Mouse (Mus musculus): Measurements from ENCODE around the gene Slc30a5. TPM values are rescaled to one million over a fixed set of nuclear protein-coding genes. Genes with fewer than 3 reads are reported as not detected.

The Slc30a5 gene
- 10 to 100 TPM; 39.4 to 46.8 TPM for total RNA-seq (2023)

GRCm38 (mm10) chr13:100832741-100833639, at the start of gene Slc30a5:
TSS of gene Slc30a5 (minus strand) at chr13:100833427.

GRCm38 (mm10) chr13:100786414-100786867, 46.8 kb downstream of the Slc30a5 start, which contains the start of gene Ccnb1:
TSS of gene Ccnb1 (minus strand) at chr13:100786570.

DNA sequence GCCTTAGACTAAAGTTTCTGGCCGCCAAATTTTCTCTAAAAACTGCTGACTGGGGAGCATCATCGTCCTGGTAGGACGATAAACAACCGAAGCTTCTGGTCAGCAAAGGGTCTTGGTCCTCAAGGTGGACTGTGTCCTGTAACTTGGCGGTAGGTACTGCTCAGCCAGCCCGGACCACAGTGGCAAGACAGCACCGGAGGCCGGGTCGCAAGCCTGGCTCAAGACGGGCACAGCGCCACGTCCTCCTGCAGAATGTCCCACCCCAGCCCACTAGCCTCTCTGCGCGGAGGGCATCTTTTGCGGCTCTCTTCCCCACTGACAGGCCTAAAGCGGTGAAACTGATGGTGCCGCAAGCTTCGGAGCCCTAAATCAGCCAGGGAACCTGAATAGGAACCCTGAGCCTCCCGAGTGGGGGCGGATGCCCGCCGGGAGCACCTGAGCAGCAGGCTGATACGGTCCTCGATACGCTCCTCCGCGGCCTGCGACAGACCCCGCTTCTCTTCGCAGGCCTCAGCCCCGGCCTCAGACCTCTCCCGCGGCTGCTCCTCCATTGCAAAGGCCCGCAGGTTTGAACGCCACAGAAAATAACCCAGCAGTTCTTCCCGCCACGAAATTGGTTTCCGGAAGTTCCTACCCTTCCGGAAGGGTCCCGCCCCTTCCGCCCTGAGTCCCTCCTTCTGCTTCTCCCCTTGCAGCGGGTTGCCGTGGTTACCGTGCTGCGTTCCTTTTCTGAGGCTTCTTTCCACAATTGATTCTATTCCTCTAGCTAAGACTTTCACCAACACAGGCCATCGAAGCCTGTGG, 57.8 kb downstream of the Slc30a5 start, which contains the start of gene Cenph:
Gene Cenph (minus strand): TSS at position 648 of the 804 bp plus-strand sequence.

Other genes with a start within 250 kb of the Slc30a5 start
- gene Marveld2, start 216.5 kb downstream of the Slc30a5 start, total RNA-seq (2023): 1 to 10 TPM; 1.5 to 2.3 TPM
- 10 to 100 TPM; 57.4 to 71.9 TPM for gene Ak6, start 182.4 kb downstream of the Slc30a5 start, total RNA-seq (2023)
- 10 to 100 TPM; 19.4 to 19.9 TPM for gene Rad17, start 182.4 kb downstream of the Slc30a5 start, total RNA-seq (2023)
- 10 to 100 TPM; 17.6 to 19.0 TPM for gene Taf9, start 181.8 kb downstream of the Slc30a5 start, total RNA-seq (2023)
- gene Ccdc125, start 163.7 kb downstream of the Slc30a5 start, total RNA-seq (2023): 10 to 100 TPM; 15.7 to 17.2 TPM
- gene Cdk7, start 102.5 kb downstream of the Slc30a5 start, total RNA-seq (2023): 10 to 100 TPM; 24.7 to 27.3 TPM
- gene Mrps36, start 88.8 kb downstream of the Slc30a5 start, total RNA-seq (2023): 10 to 100 TPM; 23.2 to 39.1 TPM
- under 1 TPM; 0.39 to 0.43 TPM for gene Cenph, start 57.5 kb downstream of the Slc30a5 start, total RNA-seq (2023)
- gene Ccnb1, start 46.9 kb downstream of the Slc30a5 start, total RNA-seq (2023): 1 to 10 TPM in 1 of 2 experiments, under 1 TPM in 1; 0.94 to 3.0 TPM